Mouse (Mus musculus) naive thymus-derived CD4-positive, alpha-beta T cell, adult 2 months (primary cell): ENCODE measurements around the gene Tmem63a.
"Not testable (repeated sequence)": the region's sequence is repeated elsewhere in the genome, so short reads cannot be mapped to it uniquely, and the experiment has no call there.

Source experiments
- DNase-seq: peaks from one replicate; pipeline ENCODE4 v3.0.0-alpha.2; 2011; ENCODE audit warnings: low read depth

Tmem63a gene

DNA sequence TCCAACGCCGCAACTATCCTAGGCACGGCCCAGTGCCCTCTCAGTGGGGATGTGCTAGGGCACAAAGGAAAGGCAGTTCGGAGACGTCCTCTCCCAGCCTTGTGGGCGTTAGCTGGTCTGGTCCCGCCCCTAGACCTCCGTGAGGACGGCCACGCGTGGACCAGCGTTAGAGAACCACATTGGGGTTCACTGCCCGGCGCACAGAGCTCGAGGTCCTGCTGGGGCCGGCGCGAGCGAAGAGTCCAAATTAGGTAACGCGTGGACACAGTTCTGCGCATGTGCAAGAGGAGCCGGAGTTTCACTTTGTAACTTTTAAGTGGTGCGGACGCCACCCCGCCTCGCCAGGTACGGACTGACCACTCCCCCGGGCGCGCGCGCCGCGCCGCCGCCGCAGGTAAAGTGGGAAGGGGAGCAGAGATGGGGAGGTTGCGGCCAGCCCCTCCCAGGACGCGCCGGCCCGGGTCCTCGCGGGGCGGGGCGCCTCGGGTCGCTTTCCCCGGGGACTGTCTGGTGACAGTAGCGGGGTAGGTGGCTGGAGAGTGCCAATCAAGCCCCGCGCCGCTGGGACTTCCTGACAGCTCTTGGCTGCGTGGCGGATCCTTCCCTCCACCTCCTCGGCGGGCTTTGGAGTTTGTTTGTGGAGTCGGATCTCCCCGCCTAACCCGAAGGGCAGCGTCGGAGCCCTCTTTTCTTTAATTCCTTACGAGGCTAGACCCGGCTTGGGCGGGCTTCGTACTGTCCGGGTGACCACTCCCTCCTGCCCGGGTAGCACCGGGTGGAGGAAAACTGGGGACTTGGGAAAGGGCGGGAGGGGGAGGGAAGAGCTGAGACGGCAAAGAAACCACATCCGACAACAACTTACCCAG is at the start of gene Tmem63a:
Gene Tmem63a (plus strand): TSS at position 179 of the 866 bp plus-strand sequence.
- DNase-seq: peak; percentile 81

DNA sequence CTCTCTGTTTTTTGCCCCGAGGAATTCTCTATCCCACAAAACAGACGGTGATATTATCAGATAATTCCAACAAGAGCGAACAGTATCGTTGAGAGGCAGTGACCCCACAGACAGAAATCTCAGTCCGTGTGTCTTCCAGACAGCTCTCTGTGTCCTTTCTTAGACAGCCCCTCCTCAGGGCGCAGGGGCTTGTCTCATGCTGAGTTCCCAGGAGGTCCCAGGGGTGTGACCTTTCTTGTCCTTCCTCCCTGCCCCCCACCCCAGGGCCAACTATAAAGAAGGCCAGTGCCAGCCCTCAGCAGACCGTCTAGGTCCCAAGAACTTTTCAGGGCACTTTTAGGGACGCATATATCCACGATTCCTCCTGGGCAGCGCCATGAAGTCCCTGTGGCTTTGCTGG is 49.3 kb upstream of the Tmem63a start, which contains the start of gene Lefty2:
Gene Lefty2 (plus strand): TSS at position 301 of the 400 bp plus-strand sequence.
- no peak for DNase-seq

DNA sequence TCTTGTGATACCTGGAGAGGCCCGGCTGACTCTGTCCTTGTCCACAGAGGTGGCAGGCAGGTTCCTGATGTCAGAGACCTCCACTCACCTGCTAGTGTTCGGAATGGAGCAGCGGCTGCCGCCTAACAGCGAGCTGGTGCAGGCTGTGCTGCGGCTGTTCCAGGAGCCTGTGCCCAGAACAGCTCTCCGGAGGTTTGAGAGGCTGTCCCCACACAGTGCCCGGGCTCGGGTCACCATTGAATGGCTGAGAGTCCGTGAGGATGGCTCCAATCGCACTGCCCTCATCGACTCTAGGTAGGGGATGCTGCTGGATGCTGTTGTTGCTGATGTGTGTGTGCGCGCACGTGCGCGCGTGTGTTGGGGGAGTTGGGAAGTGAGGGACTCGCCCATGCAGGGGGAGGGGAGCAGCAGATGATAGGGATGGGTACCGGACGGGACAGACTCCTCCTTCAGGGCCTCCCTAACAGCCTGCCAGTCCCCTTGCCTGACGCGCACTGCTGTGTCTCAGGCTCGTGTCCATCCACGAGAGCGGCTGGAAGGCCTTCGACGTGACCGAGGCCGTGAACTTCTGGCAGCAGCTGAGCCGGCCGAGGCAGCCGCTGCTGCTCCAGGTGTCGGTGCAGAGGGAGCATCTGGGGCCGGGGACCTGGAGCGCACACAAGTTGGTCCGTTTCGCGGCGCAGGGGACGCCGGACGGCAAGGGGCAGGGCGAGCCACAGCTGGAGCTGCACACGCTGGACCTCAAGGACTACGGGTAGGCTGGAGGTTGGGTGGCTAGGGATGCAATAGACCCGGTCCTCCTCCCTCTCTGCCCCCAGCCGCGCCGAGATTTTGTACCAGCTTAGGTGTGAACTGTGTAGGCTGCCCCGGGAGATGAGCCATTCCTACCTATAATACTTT is 47.8 kb upstream of the Tmem63a start:
- DNase-seq: not testable (repeated sequence)

DNA sequence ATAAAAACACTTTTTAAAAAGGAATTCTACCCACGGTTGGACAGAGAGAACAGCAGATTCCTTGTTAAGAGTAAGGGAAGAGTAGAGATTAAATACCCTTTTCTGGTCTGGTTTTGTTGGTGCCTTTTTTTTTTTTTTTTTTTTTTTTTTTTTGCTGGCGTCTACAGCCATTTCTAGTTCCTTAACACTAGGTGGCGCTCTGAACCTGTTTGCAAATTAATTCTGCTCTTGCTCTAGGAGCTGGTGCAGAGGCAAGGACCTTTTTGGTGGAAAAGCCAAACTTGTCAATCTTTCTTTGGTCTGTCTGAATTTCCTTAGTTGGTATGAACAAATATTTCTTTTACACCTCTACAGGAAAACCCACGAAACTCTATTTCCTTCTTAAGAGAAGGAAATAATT is 41.0 kb upstream of the Tmem63a start:
- DNase-seq: peak; percentile 84

DNA sequence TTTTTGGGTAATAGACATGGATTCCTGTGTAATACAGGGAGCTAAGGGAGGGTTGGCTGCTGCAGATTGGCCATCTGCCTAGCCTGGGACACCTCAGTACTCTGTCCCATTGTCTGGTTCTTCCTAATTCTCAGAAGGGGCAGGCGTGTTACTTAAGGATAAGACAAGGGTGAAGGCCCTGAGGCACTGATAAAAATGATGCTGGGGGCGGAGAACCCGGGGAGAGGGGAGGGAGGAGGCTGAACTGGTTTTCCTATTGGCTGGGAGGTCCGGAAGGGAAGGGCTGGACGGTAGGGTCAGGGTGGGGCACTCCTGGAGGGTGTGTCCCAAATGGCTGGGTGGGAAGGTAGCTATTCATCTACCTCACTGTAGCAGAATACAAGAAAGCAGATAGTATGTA is 39.2 kb upstream of the Tmem63a start:
- DNase-seq: no peak

DNA sequence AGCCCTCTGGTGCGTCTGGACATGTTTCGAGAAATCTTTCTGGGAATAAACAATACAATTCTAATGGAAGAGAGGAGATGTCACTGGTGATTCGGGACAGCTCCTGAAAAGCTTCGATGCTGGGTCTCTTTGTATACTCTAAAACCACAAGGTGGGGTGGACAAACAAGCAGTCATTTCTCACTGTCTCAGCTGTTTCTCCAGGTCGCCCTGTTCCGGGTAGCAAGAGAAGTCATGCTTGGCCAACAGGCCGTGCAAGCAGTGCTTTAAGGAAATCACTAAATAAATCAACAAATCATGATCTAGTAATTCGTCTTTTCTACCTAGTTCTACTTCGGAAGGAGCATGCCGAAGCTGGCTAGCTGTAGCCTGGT is 38.5 kb upstream of the Tmem63a start:
- no peak for DNase-seq

DNA sequence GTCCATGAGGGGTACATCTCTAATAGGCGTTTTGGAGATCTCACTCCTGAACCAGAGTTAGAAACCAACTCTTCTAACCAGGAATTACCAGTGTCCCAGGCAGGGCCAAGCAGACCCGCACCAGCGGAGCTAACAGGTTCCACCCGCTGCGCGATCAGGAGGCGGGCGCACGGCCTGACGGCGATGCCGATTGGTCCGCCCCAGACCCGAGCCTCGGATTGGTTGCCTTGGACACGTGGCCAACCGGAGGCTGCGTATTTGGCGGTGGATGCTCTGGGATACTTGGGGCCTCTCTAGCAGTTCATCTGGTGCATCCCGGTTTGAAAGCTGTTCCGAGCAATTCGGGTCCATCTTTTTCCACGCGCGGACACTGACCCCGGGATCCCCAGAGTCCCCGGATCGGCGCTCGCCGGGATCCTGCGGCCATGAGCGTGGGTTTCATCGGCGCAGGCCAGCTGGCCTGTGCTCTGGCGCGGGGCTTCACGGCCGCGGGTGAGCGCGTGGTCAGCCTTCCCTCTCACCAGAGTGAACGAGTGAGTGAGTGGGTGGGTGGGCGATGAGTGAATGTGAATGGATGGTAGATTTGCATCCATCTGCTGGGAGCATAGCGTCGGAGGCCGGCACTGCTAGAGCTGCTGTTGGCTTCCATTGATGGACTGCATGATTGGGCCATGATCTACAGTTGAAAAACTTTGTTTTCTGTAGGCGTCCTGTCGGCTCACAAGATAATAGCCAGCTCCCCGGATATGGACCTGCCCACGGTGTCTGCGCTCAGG is 37.9 kb upstream of the Tmem63a start, which contains the start of gene Pycr2:
Gene Pycr2 (plus strand): TSS at position 255 of the 776 bp plus-strand sequence.
- DNase-seq: peak; percentile 95

DNA sequence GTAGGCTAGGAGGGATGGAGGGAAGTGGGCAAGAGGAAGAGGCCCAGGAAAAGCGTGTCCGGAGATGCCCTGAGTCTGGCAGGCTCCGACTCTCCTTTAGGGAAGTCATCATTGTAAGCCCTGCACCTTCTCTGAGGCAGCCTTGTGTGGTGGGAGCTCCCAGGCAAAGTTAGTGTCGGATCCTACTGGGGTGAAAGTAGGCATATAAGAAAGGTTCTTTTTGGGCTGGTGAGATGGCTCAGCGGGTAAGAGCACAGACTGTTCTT is 37.4 kb upstream of the Tmem63a start:
- DNase-seq: no peak

DNA sequence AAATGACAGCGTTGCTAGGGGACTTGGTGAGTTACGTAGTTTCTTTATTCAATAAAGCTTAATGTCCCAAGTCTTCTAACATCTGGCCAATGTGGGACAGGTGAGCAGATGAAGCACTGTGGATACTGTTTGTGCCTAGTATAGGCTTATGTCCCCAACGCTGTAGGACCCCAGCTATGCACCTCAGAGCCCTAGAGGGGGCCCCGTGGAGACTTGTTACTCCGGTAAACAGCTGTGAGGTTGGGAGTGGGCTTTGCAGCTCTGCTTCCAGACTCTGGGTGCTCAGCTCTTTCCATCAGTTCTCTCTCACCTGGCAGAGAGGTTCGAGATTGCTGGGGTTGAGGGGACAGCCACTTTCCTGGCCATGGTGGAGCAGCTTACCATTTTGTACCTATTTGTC is 36.8 kb upstream of the Tmem63a start:
- DNase-seq: no peak

DNA sequence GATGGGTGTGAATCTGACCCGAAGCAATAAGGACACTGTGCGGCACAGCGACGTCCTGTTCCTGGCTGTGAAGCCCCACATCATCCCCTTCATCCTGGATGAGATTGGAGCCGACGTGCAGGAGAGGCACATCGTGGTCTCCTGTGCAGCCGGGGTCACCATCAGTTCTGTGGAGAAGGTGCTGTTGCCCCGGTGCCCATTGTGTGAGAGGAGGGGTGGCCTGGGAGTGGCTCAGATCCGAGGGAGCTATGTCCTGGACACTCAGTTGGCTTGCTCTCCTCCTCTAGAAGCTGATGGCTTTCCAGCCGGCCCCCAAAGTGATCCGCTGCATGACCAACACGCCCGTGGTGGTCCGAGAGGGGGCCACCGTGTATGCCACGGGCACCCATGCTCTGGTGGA is 36.3 kb upstream of the Tmem63a start:
- no peak for DNase-seq

DNA sequence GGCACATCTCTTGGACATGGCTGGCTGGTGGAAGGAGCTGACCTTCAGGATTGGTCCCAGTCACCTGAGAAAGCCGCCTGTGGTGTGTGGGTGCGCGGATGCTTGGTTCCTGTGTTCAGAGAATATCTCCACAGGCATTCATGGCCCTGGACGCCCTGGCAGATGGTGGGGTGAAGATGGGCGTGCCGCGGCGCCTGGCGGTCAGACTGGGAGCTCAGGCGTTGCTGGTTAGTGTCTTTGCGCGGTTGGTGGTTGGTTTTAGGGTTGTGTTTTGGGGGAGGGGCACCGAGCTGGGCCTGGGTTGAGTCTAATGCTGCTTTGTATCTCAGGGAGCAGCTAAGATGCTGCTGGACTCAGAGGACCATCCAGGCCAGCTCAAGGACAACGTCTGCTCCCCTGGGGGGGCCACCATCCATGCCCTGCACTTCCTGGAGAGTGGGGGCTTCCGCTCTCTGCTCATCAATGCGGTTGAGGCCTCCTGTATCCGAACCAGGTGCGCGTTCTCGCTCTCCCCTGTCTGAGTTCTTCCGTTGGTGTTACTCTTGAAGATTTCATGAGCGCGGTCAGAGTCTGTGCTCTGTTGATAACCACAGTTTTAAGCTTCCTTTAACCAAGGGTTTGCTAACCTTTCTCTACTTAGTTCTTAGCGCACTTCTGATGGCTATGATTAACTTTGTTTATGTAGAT is 35.5 kb upstream of the Tmem63a start:
- DNase-seq: peak; percentile 48

DNA sequence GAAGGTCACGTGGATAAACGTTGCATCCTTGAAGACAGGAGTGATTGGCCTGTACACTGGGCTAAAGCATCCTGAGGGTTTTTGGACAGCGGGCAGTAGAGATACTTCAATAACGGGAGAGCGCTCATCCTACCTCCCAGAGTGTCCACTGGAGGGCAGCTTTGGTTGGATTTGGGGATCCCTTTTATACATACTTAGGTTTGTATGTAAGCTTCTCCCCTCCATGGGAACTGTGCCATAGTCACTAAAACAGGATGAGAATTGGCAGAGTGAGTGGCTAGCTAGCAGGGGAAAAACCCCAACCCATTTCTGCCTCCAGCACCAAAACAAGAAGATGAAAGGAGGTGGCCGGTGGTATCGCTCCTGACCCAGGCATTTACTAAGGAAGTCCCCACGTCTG is 31.0 kb upstream of the Tmem63a start:
- DNase-seq: no peak

DNA sequence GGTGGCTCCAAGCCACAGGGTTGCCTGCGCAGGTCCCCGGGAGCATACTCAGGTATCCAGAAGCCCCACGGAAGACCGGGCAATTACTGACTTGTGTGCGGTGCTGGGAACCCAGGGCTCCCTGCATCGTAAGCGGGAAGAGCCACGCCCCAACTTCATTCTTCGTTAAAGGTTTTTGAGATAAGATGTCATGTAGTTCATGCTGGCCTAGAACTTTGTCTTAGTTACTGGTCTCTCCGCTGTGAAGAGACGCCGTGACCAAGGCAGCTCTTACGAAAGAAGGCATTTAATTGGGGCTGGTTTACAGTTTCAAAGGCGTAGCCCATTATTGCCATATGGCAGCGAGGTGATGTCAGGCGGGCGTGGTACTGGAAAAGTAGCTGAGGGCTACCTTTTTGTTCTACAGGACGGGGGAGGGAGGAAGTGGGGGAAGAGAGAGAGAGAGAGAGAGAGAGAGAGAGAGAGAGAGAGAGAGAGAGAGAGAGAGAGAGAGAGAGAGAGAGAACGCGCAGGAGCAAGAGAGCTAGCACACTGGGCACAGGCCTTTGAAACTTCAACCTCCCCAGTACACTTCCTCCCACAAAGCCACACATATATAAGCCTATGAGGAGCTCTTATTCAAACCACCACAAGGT is 30.4 kb upstream of the Tmem63a start:
- peak; percentile 87 for DNase-seq

DNA sequence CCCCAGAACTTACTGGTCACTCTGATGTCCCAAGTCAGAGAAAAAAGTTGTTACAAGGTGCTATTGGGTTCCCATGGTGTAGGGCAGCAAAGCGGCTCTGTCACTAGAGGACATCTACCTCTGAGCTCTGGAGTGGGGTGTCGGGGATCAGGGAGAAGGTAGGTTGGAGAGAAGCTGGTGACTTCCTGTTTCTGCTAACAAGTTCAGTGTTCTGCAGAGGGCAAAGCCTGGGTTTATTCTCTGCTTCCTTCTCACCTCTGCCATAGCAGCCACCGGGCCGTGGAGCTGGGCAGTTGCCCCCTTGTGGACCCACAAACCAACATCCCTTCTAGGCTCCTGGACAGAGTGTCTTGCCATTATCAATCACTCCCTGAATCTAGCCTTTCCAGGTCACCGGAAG is 29.4 kb upstream of the Tmem63a start:
- peak; percentile 55 for DNase-seq

DNA sequence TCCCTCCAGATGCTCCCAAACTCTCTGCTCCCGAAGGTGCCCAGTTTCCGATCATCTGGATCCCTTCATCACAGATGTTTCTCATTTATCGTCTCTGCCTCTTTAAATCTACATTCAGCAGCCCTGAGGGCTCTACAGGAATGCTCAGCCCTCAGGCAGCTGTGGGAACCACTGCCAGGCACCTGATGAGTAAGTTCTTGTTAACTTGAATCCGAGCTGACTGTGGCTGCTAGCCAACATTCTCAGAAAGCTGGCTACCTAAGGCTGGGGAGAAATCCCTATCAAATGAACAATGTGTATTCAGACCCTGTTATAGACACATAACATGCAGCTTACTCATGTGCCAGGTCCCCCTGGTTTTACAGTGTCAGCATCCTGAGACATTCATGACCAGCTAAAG is 28.3 kb upstream of the Tmem63a start:
- no peak for DNase-seq

DNA sequence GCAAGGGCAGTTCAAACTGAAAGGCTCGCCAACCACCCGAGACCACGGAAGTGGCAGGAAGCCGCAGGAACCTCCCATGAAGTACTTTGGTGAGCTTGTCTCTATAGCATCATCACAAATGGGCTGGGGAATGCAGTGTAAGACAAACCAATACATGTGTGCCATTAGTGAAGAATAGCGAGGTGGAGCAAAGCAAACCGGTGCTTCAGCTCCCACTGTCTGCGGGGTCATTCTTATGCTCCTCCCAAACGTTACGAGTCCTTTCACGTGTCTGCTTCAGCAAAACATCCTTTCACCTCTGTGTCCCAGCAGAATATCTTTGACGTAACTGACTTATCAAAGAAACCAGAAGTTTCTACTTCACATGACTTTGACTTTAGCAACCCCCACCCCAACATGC is 25.7 kb upstream of the Tmem63a start:
- peak; percentile 86 for DNase-seq

DNA sequence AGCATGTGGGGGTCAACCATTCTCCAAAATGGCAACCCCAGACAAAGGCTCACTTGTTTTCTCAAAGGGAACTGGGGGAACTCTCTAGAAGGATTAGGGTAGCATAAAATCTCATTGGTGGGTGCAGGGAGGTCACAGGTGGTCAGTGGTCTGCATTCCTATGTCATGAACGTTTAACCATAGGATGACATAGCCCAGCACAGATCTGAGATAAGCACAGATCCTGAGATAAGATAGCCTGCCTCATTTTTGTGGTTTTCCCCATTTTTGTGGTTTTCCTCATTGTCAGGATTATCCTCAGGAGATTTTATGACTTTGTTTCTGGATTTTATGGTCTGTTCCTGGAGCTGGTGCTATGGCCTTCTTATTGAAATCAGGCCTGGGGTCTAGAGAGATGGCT is 25.1 kb upstream of the Tmem63a start:
- no peak for DNase-seq

DNA sequence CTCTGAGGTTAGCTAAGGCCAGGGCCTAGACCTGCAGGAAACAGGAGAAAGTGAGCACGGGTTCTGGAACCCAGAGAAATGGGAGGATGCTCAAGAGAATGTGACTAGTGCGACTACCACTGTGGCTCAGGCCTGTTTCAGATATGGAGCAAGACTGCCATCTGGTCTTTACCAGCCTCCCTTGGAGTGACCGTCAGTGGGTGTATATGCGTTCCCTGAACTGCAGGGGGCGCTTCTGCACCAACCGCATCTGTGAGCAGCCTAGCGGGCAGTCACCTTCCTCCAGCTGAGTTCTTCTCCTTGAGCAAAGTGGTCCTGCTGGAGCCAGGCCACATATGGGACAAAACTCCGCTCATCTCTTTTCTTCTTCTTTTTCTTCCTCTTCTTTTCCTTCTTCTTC is 22.5 kb upstream of the Tmem63a start:
- no peak for DNase-seq

DNA sequence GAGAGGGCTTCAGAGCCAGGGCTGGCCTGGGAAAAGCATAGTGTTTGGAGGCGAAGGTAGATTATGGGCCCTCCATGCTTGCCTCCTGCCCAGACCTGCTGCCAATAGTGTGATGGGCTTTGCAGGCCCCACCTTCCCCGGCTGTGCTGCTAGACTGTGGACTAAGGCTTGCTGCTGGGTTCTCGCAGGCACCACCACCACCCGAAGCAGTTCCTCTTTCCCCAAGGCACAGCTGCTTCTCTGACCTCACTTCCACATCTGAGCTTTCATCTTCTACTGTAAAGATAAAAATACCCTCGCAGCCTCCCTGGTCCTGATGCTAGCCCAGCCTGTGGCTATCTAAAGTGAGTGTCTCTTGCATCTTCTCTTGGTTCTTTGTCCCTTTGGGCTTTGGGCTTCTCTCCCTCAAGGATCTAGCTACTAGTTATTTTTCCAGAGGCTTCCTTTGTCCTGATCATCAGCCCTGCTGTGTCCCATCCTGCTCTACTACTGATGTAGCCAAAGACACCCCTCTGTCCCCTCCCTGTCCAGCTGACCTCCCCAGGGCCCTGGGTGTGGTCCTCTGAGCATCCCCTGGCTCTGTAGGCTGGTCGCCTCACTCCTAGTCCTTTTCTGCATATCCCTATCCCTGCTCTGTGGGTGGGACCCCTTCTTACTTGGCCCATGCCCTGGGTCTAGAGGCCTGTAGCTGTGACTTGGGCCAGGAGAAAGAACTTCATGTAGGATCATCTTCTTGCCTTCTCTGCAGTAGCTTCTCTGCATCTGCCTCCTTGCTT is 19.7 kb upstream of the Tmem63a start:
- DNase-seq: peak; percentile 71

DNA sequence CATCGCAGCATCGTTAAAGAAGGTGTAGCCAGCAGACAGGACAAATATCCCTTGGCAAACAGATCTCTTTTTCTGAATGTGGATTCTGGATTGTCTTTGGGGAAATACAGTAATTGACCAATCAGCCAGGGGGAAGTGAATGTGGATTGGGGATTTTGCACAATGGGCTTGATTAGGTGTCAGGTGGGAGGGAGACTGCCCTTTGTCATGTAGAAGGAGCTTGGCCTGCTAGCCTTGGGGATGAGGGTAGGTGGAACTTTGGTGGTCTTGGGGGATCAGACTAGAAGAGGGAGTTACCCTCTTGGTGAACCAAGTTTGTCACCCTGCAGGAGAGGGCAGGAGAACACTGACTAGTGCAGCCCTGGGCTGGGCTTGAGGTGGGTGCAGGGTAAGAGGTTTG is 17.4 kb upstream of the Tmem63a start:
- no peak for DNase-seq

DNA sequence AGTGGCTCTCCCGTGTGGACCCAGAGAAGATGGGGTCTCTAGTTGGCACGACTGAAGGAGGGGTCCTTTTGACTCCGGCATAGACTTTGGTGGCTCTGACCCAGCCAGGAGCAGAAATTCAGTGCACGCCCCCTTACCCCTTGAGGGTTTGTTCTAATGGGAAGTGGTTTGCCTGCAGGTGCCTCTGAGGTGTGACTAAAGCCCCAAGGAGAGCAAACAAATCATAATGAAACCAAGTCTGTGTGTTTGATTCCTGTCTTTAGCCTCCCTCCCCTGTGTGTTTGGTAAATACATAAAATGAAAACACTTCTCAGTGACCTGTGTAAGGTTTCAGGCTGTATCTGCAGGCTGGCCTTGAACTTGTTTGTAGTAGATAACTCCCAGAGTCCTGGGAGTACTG is 15.9 kb upstream of the Tmem63a start:
- DNase-seq: peak; percentile 49
